Mouse (Mus musculus): ENCODE results near the gene Errfi1. TPM values are rescaled to one million over a fixed set of nuclear protein-coding genes. Genes with fewer than 3 reads are reported as not detected.
A peak's percentile ranks its signal among the peaks of the same experiment; 100 is the strongest.

Errfi1 gene
- polyA plus RNA-seq, 1 experiment from 2014 or later, result 28.8 TPM

DNA sequence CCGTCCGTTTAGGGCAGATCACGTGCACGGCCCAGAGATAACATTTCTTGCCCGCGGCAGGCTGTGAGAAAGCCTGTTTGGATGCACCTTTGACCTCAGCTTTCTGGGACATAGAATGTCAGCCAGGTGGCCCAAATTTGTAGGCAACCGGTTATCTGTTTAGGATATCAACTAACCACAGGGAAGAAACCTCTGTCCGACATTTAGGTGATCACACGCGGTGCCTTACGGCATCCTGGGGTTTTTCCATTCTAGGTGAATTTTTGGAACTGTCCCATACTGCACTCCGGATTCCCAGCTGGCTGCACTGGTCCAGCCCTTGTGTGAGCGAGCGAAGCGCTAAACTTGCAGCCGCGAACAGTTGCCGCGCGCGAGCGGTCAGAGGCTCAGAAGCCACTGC, 25.9 kb downstream of the Errfi1 start:
- no peak overlapping the region for H3K4me2 ChIP-seq (ENCODE audit: low read length)

GRCm38 (mm10) chr4:150880364-150880763, 26.6 kb downstream of the Errfi1 start:
- 84% methylated on average over 5 of the region's 5 CpGs for WGBS
- DNase-seq (ENCODE audit: low spot score) (no peak), ATAC-seq (replicated peaks; ENCODE audit: low FRiP score, low TSS enrichment, low read depth) (no peak)
- no peak overlapping the region for H3K9ac ChIP-seq (ENCODE audit: low read length)
- no peaks in the 10 kb centered on the region for H3K4me1 ChIP-seq (replicated peaks; ENCODE audit: control insufficient read depth, insufficient read depth, low read length)
- H3K36me3 ChIP-seq (ENCODE audit: control insufficient read depth, insufficient read depth, low read length), result no peaks in the 10 kb centered on the region
- no peak overlapping the region for H3K27ac ChIP-seq (ENCODE audit: low read depth)
- H3K27me3 ChIP-seq (replicated peaks; ENCODE audit: control insufficient read depth, insufficient read depth, low read length), result no peaks in the 10 kb centered on the region
- no peak overlapping the region for H3K4me3 ChIP-seq (ENCODE audit: low read depth, low read length)
- H3K9me3 ChIP-seq (ENCODE audit: control insufficient read depth, low read length), result peaks cover 29% of the 10 kb centered on the region
- H3K4me2 ChIP-seq (ENCODE audit: low read length), result no peak overlapping the region

More for the DNA sequence above, 25.9 kb downstream of the Errfi1 start:
- Histone ChIP-seq H3K36me3 (ENCODE audit: control insufficient read depth, insufficient read depth, low read length) (no peaks in the 10 kb centered on the region), H3K9ac (ENCODE audit: low read length) (no peak overlapping the region), H3K27ac (ENCODE audit: low read depth) (no peak overlapping the region), H3K4me3 (ENCODE audit: low read depth, low read length) (no peak overlapping the region), H3K9me3 (ENCODE audit: control insufficient read depth, low read length) (peaks cover 29% of the 10 kb centered on the region), H3K27me3 (replicated peaks; ENCODE audit: control insufficient read depth, insufficient read depth, low read length) (no peaks in the 10 kb centered on the region), H3K4me1 (replicated peaks; ENCODE audit: control insufficient read depth, insufficient read depth, low read length) (no peaks in the 10 kb centered on the region)
- WGBS, result 95% methylated on average over 22 of the region's 22 CpGs
- ATAC-seq (replicated peaks; ENCODE audit: low FRiP score, low TSS enrichment, low read depth) (no peak), DNase-seq (ENCODE audit: low spot score) (no peak)

DNA sequence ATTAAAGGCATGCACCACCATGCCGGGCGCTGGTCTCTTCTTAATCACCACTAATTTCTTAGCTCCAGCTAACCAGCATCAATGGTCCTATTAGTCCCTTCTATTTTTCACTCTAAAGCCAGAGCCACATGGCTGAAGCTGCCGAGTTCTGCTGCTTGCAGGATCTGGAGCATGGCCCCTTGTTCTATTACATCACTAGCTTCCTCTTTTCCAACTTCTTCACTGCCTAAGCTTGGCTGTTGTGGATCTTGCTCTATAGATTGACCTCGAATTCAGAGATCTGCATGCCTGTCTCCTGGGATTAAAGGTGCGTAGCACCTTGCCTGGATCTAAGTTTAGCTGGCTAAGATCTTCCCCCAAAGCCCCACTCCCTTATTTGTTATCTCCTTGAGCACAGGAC, 28.9 kb downstream of the Errfi1 start:
- Histone ChIP-seq H3K4me2 (ENCODE audit: low read length) (no peak overlapping the region), H3K4me1 (replicated peaks; ENCODE audit: control insufficient read depth, insufficient read depth, low read length) (no peaks in the 10 kb centered on the region), H3K4me3 (ENCODE audit: low read depth, low read length) (no peak overlapping the region), H3K9me3 (ENCODE audit: control insufficient read depth, low read length) (peaks cover 29% of the 10 kb centered on the region), H3K27me3 (replicated peaks; ENCODE audit: control insufficient read depth, insufficient read depth, low read length) (no peaks in the 10 kb centered on the region), H3K9ac (ENCODE audit: low read length) (no peak overlapping the region), H3K36me3 (ENCODE audit: control insufficient read depth, insufficient read depth, low read length) (no peaks in the 10 kb centered on the region), H3K27ac (ENCODE audit: low read depth) (no peak overlapping the region)
- 88% methylated on average over 5 of the region's 5 CpGs for WGBS
- ATAC-seq (replicated peaks; ENCODE audit: low FRiP score, low TSS enrichment, low read depth), result no peak
- DNase-seq (ENCODE audit: low spot score), result no peak

GRCm38 (mm10) chr4:150887903-150888302, 34.2 kb downstream of the Errfi1 start:
- 79% methylated on average over 5 of the region's 5 CpGs for WGBS
- H3K27ac ChIP-seq (ENCODE audit: low read depth), result no peak overlapping the region

GRCm38 (mm10) chr4:150888492-150888891, 34.8 kb downstream of the Errfi1 start:
- WGBS, result 62% methylated on average over 4 of the region's 4 CpGs
- Histone ChIP-seq H3K9ac (ENCODE audit: low read length) (no peak overlapping the region), H3K36me3 (ENCODE audit: control insufficient read depth, insufficient read depth, low read length) (no peaks in the 10 kb centered on the region), H3K9me3 (ENCODE audit: control insufficient read depth, low read length) (no peaks in the 10 kb centered on the region), H3K4me2 (ENCODE audit: low read length) (no peak overlapping the region), H3K27me3 (replicated peaks; ENCODE audit: control insufficient read depth, insufficient read depth, low read length) (no peaks in the 10 kb centered on the region), H3K4me1 (replicated peaks; ENCODE audit: control insufficient read depth, insufficient read depth, low read length) (peaks cover 4% of the 10 kb centered on the region; the same call in 1 of the 2 replicates), H3K27ac (ENCODE audit: low read depth) (no peak overlapping the region), H3K4me3 (ENCODE audit: low read depth, low read length) (no peak overlapping the region)
- DNase-seq (ENCODE audit: low spot score) (no peak), ATAC-seq (replicated peaks; ENCODE audit: low FRiP score, low TSS enrichment, low read depth) (no peak)

More at GRCm38 (mm10) chr4:150887903-150888302, 34.2 kb downstream of the Errfi1 start:
- no peak overlapping the region for H3K9ac ChIP-seq (ENCODE audit: low read length)
- no peaks in the 10 kb centered on the region for H3K9me3 ChIP-seq (ENCODE audit: control insufficient read depth, low read length)
- peaks cover 4% of the 10 kb centered on the region; the same call in 1 of the 2 replicates for H3K4me1 ChIP-seq (replicated peaks; ENCODE audit: control insufficient read depth, insufficient read depth, low read length)
- H3K4me3 ChIP-seq (ENCODE audit: low read depth, low read length), result no peak overlapping the region
- no peak for DNase-seq (ENCODE audit: low spot score)
- no peaks in the 10 kb centered on the region for H3K27me3 ChIP-seq (replicated peaks; ENCODE audit: control insufficient read depth, insufficient read depth, low read length)
- H3K4me2 ChIP-seq (ENCODE audit: low read length), result no peak overlapping the region
- no peaks in the 10 kb centered on the region for H3K36me3 ChIP-seq (ENCODE audit: control insufficient read depth, insufficient read depth, low read length)
- ATAC-seq (replicated peaks; ENCODE audit: low FRiP score, low TSS enrichment, low read depth), result no peak

GRCm38 (mm10) chr4:150889273-150889954, 35.7 kb downstream of the Errfi1 start:
- Histone ChIP-seq H3K27me3 (replicated peaks; ENCODE audit: control insufficient read depth, insufficient read depth, low read length) (no peaks in the 10 kb centered on the region), H3K4me3 (ENCODE audit: low read depth, low read length) (no peak overlapping the region), H3K27ac (ENCODE audit: low read depth) (0 out of 2 replicates have a peak overlapping the region, but pooled peaks have one; percentile 29), H3K9ac (ENCODE audit: low read length) (no peak overlapping the region), H3K4me1 (replicated peaks; ENCODE audit: control insufficient read depth, insufficient read depth, low read length) (peaks cover 4% of the 10 kb centered on the region; the same call in 1 of the 2 replicates), H3K36me3 (ENCODE audit: control insufficient read depth, insufficient read depth, low read length) (no peaks in the 10 kb centered on the region), H3K4me2 (ENCODE audit: low read length) (peak overlapping the region; percentile 30), H3K9me3 (ENCODE audit: control insufficient read depth, low read length) (no peaks in the 10 kb centered on the region)
- DNase-seq (ENCODE audit: low spot score) (no peak), ATAC-seq (replicated peaks; ENCODE audit: low FRiP score, low TSS enrichment, low read depth) (0 out of 2 replicates have a peak, but pooled peaks have one; percentile 28)
- WGBS, result 42% methylated on average over 20 of the region's 20 CpGs

- H3K27ac ChIP-seq (ENCODE audit: low read depth), result 0 out of 2 replicates have a peak overlapping the region, but pooled peaks have one; percentile 29
- no peak overlapping the region for H3K4me3 ChIP-seq (ENCODE audit: low read depth, low read length)
- no peaks in the 10 kb centered on the region for H3K36me3 ChIP-seq (ENCODE audit: control insufficient read depth, insufficient read depth, low read length)
- no peaks in the 10 kb centered on the region for H3K9me3 ChIP-seq (ENCODE audit: control insufficient read depth, low read length)
- ATAC-seq (replicated peaks; ENCODE audit: low FRiP score, low TSS enrichment, low read depth), result no peak
- H3K4me2 ChIP-seq (ENCODE audit: low read length), result peak overlapping the region; percentile 30
- H3K9ac ChIP-seq (ENCODE audit: low read length), result no peak overlapping the region
- no peaks in the 10 kb centered on the region for H3K27me3 ChIP-seq (replicated peaks; ENCODE audit: control insufficient read depth, insufficient read depth, low read length)
- peaks cover 4% of the 10 kb centered on the region; the same call in 1 of the 2 replicates for H3K4me1 ChIP-seq (replicated peaks; ENCODE audit: control insufficient read depth, insufficient read depth, low read length)
- WGBS, result 36% methylated on average over 13 of the region's 13 CpGs
- DNase-seq (ENCODE audit: low spot score), result no peak
Observed at GRCm38 (mm10) chr4:150889955-150890315, 36.2 kb downstream of the Errfi1 start.

DNA sequence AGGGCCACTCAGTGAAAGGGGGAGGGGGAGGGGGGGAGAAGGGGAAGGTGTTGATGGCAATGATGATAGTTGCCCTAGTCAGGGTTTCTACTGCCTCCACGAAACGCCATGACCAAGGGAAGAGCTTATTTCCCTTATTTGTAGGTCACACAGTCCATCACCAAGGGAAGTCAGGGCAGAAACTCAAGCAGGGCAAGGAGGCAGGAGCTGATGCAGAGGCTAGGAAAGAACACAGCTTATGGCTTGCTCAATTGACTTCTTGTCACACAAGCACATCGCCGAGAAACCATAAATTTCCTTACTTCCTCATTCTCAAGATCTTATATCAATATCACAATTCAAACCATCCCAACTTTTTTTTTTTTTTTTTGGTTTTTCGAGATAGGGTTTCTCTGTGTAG, 37.6 kb downstream of the Errfi1 start:
- H3K4me2 ChIP-seq (ENCODE audit: low read length), result no peak overlapping the region
- no peak for DNase-seq (ENCODE audit: low spot score)
- no peak overlapping the region for H3K27ac ChIP-seq (ENCODE audit: low read depth)
- H3K4me1 ChIP-seq (replicated peaks; ENCODE audit: control insufficient read depth, insufficient read depth, low read length), result peaks cover 4% of the 10 kb centered on the region; the same call in 1 of the 2 replicates
- H3K9ac ChIP-seq (ENCODE audit: low read length), result no peak overlapping the region
- H3K4me3 ChIP-seq (ENCODE audit: low read depth, low read length), result no peak overlapping the region
- peaks cover 4% of the 10 kb centered on the region for H3K36me3 ChIP-seq (ENCODE audit: control insufficient read depth, insufficient read depth, low read length)
- WGBS, result 62% methylated on average over 5 of the region's 5 CpGs
- no peaks in the 10 kb centered on the region for H3K27me3 ChIP-seq (replicated peaks; ENCODE audit: control insufficient read depth, insufficient read depth, low read length)
- no peak for ATAC-seq (replicated peaks; ENCODE audit: low FRiP score, low TSS enrichment, low read depth)
- H3K9me3 ChIP-seq (ENCODE audit: control insufficient read depth, low read length), result no peaks in the 10 kb centered on the region
